Mouse (Mus musculus): Measurements from ENCODE around the gene Ttc5.
"Not testable (repeated sequence)": the region's sequence is repeated elsewhere in the genome, so short reads cannot be mapped to it uniquely, and the experiment has no call there.

Gene Ttc5

GRCm38 (mm10) chr14:50785251-50785637 is at the start of gene Ttc5:
Ttc5 (minus strand) TSS chr14:50785519.
- peak; percentile 86 to 90 for DNase-seq

- peak in 1 of 2 experiments; percentile 13 for DNase-seq
Observed at GRCm38 (mm10) chr14:50834435-50834834, 49.1 kb upstream of the Ttc5 start.

GRCm38 (mm10) chr14:50833964-50834363 is 48.6 kb upstream of the Ttc5 start:
- DNase-seq, result peak; percentile 63 to 68

GRCm38 (mm10) chr14:50829878-50830277 is 44.6 kb upstream of the Ttc5 start:
- no peak for DNase-seq

- DNase-seq, result no peak
Observed at GRCm38 (mm10) chr14:50826579-50826978, 41.3 kb upstream of the Ttc5 start.

- DNase-seq, result no peak
Observed at GRCm38 (mm10) chr14:50824219-50824618, 38.9 kb upstream of the Ttc5 start.

GRCm38 (mm10) chr14:50823240-50823639 is 37.9 kb upstream of the Ttc5 start:
- DNase-seq, result no peak

- DNase-seq, result no peak
Observed at GRCm38 (mm10) chr14:50813060-50813459, 27.7 kb upstream of the Ttc5 start.

- DNase-seq, result peak; percentile 96 to 99
Observed at GRCm38 (mm10) chr14:50807487-50808072, 22.3 kb upstream of the Ttc5 start, which contains the start of the genes Ccnb1ip1 and Parp2. Ccnb1ip1 (minus strand) TSS chr14:50807732. Parp2 (plus strand) TSS chr14:50807841.

GRCm38 (mm10) chr14:50806469-50806868 is 21.1 kb upstream of the Ttc5 start:
- not testable (repeated sequence) for DNase-seq

GRCm38 (mm10) chr14:50804683-50805082 is 19.4 kb upstream of the Ttc5 start:
- no peak for DNase-seq

- no peak for DNase-seq
Observed at GRCm38 (mm10) chr14:50802843-50803562, 17.7 kb upstream of the Ttc5 start.

GRCm38 (mm10) chr14:50802441-50802840 is 17.1 kb upstream of the Ttc5 start:
- DNase-seq, result no peak

- peak; percentile 39 to 55 for DNase-seq
Observed at GRCm38 (mm10) chr14:50799502-50800259, 14.4 kb upstream of the Ttc5 start.

GRCm38 (mm10) chr14:50798512-50798911 is 13.2 kb upstream of the Ttc5 start:
- no peak for DNase-seq

GRCm38 (mm10) chr14:50796464-50796863 is 11.1 kb upstream of the Ttc5 start:
- DNase-seq, result no peak

- DNase-seq, result no peak
Observed at GRCm38 (mm10) chr14:50795965-50796364, 10.6 kb upstream of the Ttc5 start.

- DNase-seq, result no peak
Observed at GRCm38 (mm10) chr14:50795261-50795935, 10.1 kb upstream of the Ttc5 start.

GRCm38 (mm10) chr14:50788157-50788556 is 2.8 kb upstream of the Ttc5 start:
- no peak for DNase-seq

- no peak for DNase-seq
Observed at GRCm38 (mm10) chr14:50784391-50785250, 698 bp downstream of the Ttc5 start.

- DNase-seq, result no peak
Observed at GRCm38 (mm10) chr14:50782166-50782565, 3.2 kb downstream of the Ttc5 start.

- no peak for DNase-seq
Observed at GRCm38 (mm10) chr14:50771342-50771741, 14.0 kb downstream of the Ttc5 start.

All from cerebellum, adult 18-20 months (tissue).